Mouse (Mus musculus) hematopoietic stem cell, adult 5-6 weeks (primary cell): ENCODE measurements at regions not wholly inside any gene's neighbourhood (a gene's known extent, or its start where the extent isn't known, plus 50 kb on each side); places are given as distances from the start of the nearest gene placed in this dataset.
A peak's percentile ranks its signal among the peaks of the same experiment; 100 is the strongest.

Source experiments
- ATAC-seq, 2 experiments: fragments of 125-278 bp in 1 of 2; replicated peaks in 1 of 2; 2 replicates each; pipeline ENCODE4 v1.8.0; 2016 to 2017; ENCODE audit warnings: inconsistent platforms in 2 of 2, mild to moderate bottlenecking in 2 of 2, moderate number of reproducible peaks in 2 of 2, low read depth in 1 of 2, moderate TSS enrichment in 1 of 2; ENCODE audit not compliant: low FRiP score in 2 of 2, poor library complexity in 2 of 2, severe bottlenecking in 2 of 2, insufficient read depth in 1 of 2, low TSS enrichment in 1 of 2

DNA sequence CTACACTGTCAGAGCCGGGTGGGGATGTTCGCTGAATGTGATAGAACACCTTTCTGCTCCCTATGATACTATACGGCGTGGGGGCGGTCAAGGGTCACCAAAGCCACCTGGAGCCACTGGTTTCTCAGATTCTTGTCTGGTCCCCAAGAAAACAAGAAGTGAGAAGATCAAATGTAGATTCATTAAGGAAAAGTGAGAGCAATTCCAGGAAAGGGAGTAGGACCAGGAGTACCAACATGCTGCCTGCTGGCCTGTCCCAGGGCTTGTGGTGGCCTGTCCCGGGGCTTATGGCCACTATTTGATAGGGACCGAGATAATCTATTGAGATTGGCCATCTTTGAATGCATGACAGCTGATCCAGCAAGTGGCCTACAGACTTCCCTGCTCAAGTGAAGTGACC is 58.8 kb upstream of the Fut8 start:
- no peak for ATAC-seq

DNA sequence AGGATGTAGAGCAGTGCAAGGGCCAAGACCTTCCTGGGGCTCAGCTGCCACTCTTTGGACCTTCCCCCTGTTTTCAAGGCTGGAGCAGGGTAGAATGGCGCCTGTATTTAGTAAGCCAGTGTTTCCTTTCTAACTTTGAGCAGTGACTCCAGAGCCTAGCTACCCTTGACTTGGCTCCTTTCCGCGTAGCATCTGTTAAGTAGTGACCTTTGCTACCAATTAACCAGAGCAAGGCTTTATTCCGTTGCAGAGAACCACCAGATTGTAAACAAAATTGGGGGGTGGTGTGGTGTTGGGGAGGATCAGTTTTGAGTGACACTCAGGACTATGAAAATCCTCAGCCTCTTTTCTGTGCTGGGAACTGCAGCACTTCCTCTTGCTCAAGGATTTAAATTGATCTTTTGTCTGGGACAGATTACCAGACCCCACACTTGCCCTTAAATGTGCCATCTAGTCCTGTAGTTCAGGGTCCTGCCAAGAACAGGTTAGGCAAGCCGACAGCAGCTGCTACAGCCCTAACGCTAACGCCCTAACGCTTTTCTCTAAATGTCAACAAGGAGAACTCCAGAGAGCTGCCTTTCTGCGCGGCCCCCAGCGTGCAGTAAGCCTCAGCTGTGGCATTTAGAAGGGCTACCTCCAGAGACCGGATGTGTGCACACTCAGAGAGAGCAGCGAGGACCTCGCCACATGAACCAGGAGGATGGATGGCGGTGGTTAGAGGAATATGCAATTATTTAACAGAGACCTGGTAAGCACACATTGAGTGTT is 59.9 kb upstream of the Fut8 start:
- ATAC-seq = peak; percentile 68 to 83

DNA sequence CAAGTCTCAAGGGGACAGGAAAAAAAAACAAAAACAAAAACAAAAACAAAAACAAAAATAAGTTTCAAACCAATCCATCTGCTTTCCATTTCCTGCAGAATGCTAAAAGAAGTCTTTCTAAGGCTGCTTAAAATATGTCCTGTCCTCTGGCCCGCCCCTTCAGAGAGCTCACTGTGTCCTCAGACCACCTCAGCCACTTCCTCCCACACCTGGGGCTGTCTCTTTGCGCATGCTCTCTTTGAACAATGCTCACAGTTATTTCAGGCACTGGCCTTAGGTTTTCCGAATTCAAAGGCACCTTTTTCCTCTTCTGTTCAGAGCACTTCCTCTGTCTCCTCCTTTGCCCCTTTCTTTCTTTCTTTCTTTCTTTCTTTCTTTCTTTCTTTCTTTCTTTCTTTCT is 60.6 kb upstream of the Fut8 start:
- ATAC-seq = peak; percentile 50 to 54; a peak in 2 of 4 replicates

DNA sequence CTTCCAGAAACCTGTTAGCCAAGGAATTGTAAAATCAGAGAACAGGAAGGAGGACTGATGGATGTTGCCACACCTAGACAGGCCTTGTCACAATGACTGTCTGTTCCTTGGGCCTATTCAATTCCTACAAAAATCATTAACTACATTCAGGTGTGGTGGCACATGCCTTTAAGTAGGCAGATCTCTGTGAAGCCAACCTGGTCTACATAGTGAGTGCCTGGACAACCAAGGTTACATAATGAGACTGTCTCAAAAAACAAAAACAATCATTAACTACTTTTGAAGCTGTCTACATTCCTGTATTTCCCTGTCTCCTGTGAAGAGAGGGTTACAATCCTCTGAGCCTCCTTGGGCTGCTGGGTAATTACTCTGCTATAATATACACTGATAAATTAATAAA is 63.9 kb upstream of the Fut8 start:
- no peak for ATAC-seq

DNA sequence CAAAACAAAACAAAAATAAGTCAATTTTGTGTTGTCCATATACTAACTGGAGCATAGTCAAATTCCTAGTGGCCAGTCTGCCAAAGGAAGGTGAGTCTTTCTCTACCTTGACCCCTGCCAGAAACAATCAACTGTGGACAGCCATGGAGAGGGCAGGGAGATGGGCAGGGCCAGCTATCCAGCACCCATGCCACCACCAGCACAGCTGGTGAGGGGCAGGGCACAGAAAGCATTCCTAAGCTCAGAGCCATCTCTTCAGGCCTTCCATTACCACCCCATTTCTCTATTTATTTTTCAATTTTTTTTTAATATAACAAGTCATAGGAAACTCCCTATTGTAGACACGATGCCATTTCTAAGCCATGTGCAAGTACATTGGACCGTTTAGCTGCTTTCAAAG is 65.4 kb upstream of the Fut8 start:
- no peak for ATAC-seq

DNA sequence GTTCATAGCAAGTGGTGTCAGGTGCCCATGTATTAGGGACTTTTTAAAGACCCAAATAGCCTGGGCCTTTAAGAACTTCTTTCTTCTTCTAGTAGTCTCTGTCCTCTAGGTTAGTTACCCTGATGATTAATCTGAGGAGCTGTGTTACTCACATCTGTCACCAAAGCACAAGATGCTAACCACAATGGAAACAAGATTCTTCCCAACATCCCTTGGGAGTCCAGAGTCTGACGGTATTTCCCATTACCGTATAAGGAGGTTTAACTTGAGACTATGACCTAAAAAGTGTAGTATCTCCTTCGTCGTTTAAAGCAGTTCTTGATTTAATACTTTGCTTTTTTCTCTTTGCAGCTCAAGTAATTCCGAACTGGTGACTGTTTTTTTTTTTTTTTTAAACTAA is 67.7 kb upstream of the Fut8 start:
- ATAC-seq = no peak

DNA sequence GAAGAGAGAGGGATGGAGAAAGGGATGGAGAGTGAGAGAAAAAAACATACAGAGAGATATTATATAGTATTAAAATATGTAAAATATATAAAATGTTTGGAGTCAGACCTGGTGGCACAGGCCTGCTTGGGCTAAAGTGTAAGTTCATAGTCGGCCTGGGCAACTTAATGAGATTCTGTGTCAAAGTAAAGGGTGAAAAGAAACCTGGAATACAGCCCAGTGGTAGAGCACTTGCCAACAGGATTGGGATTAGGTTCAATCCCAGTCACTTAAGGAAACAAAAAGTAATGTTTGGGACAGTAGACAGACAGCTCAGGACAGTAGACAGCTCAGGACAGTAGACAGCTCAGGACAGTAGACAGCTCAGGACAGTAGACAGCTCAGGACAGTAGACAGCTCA is 69.6 kb upstream of the Fut8 start:
- no peak for ATAC-seq

DNA sequence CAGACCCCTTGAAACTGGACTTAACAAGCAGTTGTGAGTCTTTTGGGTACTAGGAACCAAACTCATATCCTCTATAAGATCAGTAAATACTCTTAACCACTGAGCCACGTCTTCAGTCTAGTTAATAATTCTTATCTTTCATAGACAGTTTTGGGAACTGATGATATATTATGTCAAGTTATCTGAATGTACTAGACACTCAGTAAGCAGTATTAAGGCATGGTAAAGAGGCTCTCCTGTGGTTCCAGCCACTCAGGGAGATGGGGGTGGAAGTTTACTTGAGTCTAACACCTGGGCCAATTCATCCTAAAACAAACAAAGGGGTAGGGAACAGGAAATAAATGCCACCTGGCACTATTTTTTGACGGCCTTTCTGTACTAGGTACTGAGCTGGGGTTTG is 81.2 kb upstream of the Fut8 start:
- ATAC-seq = no peak

DNA sequence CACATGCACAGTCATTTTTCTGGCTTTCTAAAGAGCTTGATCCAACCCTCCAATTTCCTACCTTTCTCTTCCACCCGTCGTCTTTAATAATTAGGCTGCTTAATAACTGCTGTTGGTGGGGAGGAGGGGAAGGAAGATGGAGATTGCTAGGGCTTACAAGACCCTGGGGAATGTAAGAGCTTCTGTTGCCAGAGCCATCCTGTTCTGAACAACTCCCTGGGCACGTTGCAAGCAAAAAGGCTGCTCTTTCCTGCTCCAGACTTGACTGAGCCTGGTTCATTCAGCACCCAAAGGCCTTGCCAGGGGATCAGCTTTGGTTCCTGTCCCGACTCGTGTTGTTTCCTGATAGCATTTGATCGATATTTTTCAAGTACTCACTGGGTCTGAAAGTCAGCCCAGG is 82.3 kb upstream of the Fut8 start:
- ATAC-seq = no peak

DNA sequence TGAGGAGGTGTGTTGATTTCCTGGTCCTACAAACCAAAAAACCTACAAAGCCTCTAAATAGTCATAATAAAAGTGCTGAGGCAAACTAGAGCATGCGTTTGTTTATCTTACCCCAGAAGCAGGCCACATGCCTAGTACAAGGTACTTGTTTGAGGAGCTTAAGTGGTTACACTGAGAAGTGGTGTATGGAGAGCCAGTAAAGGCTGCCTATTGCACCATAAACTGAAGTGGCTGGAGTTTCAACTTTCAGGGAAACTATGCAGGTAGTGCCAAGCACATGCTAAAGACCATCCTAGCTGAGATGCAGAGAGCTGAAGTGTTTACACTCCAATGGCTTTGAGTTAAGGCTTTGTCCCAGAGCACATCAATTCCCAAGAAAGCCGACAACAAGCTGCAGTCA is 86.5 kb upstream of the Fut8 start:
- no peak for ATAC-seq

DNA sequence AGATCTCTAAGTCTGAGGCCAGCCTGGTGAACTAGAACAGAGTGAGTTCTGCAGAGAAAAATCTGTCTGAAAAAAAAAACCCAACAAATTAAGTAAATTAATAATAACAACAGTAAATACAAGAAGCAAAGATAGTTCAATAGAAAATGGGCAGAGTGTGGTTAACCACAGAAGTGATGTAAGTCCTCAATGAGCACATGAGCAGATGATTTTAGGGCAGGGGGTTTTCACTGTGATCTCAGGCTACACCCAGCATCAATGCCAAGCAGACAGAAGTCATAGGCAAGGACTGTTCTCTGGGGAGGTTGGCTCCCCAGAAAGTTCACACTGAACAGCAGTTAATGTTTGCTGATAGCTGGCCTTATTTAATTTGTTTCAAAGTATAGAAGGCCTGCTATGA is 88.1 kb upstream of the Fut8 start:
- no peak for ATAC-seq

DNA sequence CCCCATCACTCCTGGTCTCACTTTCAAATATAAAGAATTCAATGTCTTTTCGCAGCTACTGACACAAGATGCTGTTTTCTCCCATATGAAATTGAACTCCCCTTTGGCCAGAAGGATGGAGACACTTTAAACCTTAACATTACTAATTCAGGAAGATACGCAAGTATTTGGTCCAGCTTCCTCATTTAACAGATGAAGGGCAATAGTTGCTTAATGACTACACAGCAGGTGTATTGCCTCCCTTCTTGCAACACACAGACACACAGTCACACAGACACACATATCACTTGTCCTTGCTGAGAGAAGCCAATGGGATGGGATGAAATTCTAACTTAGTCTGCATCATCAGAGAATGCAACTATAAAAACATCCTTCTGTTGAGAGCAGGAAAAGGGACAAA is 89.8 kb upstream of the Fut8 start:
- ATAC-seq = peak in 1 of 2 experiments; percentile 53; a peak in 1 of 4 replicates

DNA sequence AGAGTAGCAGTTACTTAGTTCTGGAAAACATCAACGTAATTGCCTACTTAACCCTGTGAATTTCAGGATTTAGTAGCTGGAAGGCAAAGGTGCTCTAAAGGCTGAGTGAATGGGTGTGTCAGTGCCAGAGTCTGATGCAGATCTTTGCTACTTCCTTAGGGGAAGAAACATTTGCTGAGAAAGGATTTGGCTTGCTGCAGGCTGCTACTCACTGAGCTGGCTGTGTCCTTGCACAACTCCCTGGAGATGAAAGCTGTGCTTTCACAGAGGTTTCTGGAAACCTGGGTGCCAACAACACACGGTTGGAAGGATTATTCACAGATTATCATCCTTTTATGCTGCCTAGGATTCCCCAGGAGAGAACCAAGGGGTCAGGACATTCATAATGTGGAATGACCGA is 94.0 kb upstream of the Fut8 start:
- no peak for ATAC-seq

DNA sequence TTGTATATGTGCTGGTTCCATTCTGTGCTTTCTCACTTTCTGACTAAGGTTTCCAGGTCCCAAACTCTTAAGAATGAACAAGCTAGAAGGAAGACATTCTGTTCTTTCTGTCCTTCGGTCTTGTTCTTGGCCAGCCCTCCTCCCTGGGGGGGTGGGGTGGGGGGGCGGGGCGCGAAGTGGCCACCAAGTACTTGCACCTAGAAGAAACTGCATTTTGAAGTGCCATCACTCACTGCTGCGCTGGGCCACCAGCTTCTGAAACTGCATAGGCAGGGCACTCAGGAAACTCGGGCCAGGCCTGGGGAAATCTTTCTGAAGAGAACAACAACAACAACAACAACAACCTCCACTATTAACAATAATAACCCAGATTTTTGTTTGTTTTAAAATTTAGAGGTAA is 94.4 kb upstream of the Fut8 start:
- ATAC-seq = no peak

DNA sequence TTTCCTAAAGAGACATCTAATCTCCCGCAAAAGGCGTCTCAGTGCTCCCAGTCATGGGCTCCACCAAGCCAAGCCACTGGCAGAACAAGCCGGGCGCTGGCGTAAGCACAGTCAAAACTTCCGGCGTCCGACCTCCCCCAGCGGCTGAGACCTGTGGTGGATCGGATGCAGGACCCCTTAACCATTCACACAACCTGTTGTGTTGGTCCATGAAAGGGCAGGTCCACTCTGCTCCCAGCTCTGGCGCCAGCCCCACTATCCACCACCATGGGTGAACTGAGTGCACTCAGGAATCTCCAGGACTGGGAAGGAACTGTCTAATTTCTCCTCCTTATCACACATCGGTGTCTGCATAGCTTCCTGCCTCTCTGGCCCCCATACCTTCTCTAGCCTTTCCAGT is 94.8 kb upstream of the Fut8 start:
- no peak for ATAC-seq

DNA sequence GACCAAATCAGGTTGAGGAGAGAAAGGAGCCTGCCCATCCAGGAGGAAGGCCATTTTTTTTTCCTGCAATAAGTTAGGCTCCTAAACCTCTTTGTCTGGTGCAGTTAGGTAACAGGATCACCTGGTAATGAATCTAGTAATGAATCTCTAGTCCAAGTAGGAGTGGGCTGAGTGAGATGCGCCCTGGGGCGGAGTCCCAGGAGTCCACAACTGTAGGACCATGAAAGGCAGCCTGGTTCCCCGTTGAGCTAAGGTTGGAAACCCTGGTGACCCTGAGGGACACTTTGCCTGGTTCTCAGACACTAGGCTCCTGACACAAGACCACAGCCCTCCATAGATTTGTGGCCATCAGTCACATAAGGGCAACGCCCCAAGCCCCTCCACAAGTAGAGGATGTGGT is 95.7 kb upstream of the Fut8 start:
- ATAC-seq = no peak

DNA sequence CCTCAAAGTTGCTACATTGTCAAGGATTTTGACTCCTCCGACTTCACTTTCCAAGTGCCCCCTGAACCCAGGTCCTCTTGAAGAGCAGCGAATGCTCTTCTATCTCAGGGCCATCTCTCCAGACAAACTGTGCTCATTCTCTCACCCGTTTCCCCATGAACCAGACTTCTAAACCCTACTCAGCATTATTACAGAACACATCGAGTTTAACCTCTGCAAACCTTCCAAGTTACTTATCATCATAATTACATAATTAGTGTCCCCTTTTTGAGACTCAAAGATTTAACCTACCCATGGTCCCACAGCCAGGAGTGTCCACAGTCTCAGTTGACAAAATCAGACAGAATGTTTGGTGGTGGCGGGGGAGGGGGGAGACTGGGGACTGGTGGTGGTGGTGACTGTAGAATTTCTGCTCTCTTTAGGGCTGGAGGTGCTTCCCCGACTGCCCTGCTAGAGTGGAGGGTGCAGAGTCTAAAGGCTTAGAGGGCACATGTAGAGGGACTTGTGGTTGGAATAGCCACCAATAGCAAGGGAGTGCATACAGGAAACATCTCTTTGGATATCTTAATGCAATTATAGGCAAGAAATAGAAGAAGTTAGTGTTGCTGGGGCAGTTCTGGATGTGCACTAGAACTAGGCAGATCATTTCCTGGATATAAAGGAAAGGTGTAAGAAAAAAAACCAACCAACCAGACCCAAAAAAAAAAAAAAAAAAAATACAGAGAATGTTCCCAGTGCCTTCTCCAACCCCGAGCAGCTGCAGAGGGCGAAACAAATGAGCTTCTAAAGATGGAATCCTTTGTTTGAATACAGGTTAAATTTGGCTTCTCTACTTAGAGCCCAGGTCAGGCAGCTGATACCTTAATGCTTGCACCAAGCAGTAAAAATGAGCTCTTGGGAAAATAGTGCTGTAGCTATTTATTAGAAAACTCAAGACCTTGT is 96.4 kb upstream of the Fut8 start:
- ATAC-seq = peak; percentile 27 to 57; a peak in 2 of 4 replicates

DNA sequence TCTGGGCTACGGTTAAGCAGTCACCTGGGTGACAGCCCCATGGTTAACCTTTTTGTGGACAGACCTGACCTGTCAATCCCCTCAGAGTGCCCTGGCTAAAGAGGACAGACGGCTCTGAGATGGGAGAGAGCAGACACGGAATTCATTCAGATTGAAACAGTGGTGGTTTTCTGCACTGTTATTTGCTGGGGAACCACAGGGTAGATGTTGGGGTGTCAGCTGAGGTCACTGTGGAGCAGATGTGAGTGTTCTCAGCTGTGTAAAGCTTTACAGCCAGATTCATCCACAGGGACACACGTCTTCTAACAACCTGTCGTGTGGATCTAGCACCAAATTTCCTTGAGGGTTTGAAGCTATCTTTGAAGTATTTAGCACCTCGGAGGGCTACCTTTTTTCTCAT is 97.3 kb upstream of the Fut8 start:
- ATAC-seq = no peak

DNA sequence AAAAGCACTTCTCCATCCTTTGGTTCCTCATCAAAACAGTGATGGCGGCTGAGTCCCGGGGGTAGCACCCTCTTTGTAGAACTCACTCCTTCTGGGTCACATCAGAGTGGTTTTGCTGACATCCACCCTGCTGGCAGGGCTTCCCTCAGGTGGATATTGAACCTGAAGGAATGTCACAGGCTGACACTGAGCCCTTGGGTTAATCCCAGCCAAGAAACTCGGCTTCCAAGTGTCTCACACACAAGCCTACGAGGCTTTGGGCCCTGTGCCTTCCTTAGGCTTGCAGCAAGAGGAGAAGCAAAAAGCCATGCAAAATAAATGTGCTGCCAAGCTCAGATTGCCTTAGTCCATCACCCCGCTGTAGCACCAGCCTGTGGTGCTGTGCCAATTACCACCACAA is 97.8 kb upstream of the Fut8 start:
- no peak for ATAC-seq
